Mouse (Mus musculus) frontal cortex, adult 2 months (tissue): Measurements from ENCODE around the gene Polr1e. TPM values are rescaled to one million over a fixed set of nuclear protein-coding genes. Genes with fewer than 3 reads are reported as not detected.
"Not testable (repeated sequence)": the region's sequence is repeated elsewhere in the genome, so short reads cannot be mapped to it uniquely, and the experiment has no call there.

Source experiments
- DNase-seq, 2 experiments: peaks; one replicate each; pipeline ENCODE4 v3.0.0; 2022; ENCODE audit warnings: low spot score in 1 of 2; ENCODE audit errors: extremely low spot score in 1 of 2
- polyA plus RNA-seq: library from polyadenylated mRNA; depleted of rRNA; stranded (reverse); fragments of >200 nt; gene quantifications from 2 replicates; pipeline ENCODE4 v1.2.3, GENCODE M21; 2012

The Polr1e gene
- polyA plus RNA-seq, 1 experiment = 13.6 TPM

DNA sequence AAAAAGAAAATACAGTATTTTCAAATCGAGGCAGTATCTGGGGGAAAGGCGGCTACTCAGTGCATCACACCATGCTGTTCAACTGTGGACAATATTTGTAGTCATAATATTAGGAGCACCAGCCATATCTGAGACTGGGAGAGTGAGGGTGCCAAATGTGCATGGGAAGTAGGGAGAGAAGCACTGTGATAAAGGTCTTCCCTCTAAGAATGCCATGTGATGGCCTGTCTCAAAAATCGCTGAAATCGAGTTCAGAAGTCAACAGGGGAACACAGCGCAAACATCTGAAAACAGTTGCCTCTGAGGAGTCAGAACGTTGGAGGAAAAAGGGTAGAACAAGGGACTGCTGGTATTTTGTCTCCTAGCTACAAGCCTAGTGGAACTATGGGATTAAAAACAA lies 18.4 kb upstream of the Polr1e start:
- no peak for DNase-seq

GRCm38 (mm10) chr4:45005452-45005851 lies 12.9 kb upstream of the Polr1e start:
- DNase-seq = no peak

DNA sequence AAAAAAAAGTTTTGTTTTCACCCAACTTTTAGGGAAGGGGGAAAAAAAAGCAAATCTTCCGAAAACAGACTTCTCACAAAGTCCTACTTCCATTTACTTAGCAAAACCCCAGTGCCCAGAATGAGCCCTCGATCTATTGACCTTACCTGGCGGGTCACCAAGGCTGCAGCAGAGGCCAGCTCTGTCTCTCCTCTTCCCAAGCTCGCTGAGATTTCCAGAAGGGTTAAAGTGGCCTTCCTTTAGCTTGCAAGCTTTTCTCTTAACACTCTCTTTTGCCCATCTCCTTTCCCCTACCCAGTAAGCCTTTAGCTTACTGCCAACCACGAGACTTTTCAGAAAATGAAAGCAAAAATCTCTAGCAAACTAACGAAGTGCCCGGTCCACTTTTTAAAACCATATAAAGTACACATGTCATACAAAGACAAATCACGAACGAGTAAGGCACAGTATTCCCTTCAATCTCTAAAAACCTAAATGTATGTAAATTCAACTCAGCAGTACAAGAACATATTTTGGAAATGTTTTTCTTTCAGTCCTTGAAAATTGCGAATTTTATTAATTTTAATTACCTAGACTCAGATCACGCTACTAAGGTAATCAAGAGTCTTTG lies 7.5 kb upstream of the Polr1e start:
- no peak for DNase-seq

DNA sequence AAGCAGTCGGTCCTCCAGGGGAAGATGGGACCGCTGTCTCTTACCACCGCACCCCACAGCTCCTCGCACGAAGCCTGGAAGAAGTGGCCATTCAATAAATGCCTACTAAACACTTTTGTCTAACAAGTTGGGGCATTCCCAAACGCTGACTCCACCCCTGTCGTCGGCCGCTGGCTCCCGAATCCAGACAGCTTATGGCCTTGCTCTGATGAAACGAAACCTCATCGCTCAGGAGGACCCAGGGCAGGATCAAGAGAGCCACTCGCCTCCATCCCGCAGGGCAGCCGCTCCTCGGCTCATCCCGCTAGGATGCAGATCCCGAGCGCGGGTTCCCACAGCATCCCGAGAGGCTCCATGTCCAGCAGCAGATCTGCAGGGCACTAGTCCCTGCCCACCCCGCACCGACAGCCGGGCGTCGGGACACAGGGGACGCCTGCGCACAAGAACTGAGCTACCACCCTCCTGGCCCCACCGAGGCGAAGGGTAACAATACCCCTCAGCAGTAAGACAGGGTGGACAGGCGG lies 6.7 kb upstream of the Polr1e start:
- peak; percentile 27 to 42 for DNase-seq

- peak; percentile 100 for DNase-seq
Observed at GRCm38 (mm10) chr4:45012105-45012975, 6.0 kb upstream of the Polr1e start, which contains the start of gene Zbtb5. Gene Zbtb5, minus strand, starts transcription at chr4:45012412.

GRCm38 (mm10) chr4:45013031-45013431 lies 5.4 kb upstream of the Polr1e start:
- DNase-seq = no peak

- DNase-seq = no peak
Observed at GRCm38 (mm10) chr4:45013537-45013936, 4.8 kb upstream of the Polr1e start.

- DNase-seq = peak; percentile 43 to 89
Observed at GRCm38 (mm10) chr4:45015615-45016014, 2.8 kb upstream of the Polr1e start.

- DNase-seq = no peak
Observed at GRCm38 (mm10) chr4:45019009-45019408, 626 bp downstream of the Polr1e start.

DNA sequence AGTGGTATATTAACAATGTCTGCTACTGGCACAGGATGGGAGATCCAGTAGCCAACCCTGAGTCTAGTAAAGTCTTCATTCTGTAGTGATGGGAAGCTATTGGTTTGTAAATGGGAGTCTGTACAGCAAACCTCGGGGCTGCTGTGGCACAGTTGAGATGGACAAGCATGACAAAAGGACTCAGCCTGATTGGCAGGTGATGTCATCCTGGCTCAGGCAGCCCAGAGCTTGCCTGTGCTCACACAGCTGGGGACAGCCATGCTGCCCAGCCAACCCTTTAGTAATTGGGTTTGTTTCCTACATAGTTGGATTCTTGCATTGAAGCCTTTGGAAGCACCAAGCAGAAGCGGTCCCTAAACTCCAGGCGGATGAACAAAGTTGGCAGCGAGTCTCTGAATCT lies 8.1 kb downstream of the Polr1e start:
- DNase-seq = no peak

GRCm38 (mm10) chr4:45032586-45032985 lies 14.2 kb downstream of the Polr1e start:
- DNase-seq = no peak

DNA sequence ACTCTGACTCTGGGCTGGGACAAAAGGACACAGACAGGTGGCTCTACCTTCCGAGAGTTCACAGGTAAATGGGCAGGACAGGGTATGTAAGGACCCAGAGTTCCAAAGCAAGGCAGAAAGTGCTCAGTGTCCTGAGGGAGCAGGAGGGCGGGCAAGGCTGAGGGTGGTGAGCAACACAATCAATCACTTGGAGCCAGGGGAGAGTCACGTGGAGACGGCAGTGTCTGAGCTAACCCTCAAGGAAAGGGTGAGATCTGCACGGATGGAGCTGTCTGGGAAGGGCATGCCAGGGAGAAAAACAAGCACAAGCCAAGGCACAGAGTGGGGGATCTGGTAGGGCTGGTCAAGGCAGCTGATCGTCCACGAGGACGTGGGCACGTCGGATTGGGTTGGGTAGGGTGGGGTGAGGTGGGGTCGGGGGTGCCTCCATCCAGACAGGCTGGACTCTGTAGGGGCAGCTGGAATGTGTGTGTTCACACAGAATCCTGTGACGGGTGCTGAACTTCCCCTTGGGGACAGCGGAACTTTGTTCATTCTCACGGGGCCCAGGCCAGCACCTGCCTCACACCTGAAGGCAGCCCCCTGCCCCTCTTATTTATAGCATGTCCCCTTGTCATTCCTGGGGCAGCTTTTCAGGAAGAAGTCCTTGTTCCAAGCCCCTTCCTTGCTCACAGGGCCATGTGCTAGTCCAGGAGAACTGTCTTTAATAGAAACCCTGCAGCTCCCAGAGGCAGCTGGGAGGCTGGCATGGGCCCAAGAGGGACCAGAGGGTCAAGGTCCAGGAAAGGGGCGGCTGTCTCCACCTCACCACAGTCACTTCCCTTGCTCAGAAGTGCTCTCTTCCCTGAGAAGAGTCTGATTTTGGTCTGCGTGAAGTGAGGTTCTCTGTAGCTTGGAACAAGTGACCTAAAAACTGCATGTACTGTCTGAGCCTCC lies 16.6 kb downstream of the Polr1e start:
- DNase-seq = no peak

DNA sequence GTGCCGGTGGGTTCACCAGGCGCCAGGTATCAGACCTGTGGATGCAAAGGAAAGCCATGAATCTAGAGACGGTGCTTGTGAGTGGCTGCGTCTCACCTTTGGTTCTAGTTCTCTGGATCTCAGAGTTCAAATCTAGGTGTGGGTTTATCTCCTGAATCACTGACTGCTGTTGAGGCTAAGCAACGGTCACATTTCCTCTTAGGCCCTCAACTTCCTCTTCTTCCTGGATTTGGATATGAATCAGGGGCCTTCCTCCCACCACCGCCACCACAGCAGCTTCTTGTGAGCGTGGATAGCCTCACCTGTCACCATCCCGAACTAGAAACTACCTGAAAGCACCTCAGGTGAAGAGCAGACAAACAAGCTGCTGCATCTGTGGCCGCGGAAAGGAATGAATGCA lies 17.7 kb downstream of the Polr1e start:
- DNase-seq = no peak

DNA sequence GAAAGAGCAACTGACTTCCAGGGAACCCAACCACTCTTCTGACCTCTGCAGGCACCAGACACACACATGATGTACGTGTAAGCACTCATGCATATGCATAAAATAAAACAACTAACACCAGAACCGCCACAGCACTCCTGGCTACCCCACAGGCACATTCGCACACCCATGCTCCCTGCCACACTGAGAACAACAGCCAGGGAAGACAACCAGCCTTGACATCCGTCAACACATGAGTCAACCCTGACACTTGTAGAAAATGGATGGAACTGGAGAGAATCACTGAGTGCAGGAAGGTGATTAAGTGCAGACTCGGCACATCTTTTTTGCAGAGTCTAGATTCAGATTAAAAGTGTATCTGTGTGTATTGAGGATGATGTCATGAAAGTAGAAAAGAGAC lies 18.2 kb downstream of the Polr1e start:
- DNase-seq = no peak

DNA sequence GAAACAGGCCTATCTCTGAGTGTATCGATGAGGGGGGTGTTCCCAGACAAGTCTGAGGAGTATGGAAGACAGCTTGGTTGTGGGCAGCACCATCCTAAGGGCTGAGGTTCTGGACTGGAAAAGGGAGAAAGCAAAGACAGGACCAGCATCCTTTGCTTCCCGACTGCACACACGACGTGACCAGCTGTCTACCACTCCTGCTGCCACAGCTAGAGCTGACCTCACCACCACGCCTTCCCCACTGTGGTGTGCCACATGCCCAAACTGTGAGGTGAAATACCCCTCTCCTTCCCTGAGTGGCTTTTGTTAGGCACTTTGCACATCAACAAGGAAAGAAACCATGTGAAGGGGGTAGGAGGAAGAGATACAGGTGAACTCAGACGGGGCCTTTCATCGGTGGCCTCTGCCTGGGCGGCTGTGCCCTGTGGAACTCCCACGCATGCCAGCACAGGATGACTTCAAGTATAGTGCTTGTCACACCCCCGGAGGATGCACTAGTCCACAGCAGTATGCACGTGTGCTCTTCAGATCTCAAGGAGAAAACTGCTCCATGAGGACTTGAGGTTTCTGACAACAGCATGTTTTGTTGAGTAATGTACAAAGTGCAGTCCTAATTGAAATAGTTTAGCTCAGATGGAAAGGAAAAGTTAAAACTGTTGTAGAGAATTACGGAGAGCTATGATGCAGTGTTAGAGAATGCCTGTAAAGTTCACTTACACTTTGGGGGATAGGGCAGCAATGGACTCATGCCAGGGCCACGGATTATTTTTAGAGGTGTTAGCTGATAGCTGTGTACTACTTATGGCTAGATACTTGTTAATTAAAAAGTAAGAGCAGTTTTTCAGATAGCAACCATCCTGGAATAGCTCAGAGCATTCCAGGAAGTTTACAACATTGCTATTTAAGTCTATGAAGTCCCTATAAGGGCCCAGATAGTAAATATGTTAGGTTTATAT lies 19.4 kb downstream of the Polr1e start:
- no peak for DNase-seq

GRCm38 (mm10) chr4:45038879-45039278 lies 20.5 kb downstream of the Polr1e start:
- not testable (repeated sequence) for DNase-seq

GRCm38 (mm10) chr4:45039546-45039945 lies 21.2 kb downstream of the Polr1e start:
- not testable (repeated sequence) for DNase-seq

DNA sequence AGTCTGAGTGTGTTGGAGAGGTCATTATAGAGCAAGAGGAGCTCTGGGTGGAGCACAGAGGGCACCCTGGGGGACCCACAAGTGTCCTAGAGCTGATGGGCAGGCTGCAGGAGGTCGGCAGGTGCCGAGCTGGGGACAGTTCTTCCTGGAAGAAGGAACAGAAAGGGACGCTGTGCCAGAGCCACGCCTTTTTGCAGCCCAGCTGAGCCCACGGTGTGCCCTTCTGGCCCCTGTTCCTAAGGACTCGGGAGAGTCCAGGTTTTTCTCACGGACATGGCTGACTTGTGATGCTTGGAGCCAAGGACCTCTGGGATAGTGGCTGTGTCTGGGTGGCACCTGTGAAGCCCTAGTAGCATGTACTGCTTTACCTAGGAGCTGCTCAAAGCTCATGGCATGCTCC lies 22.4 kb downstream of the Polr1e start:
- no peak for DNase-seq

- no peak for DNase-seq
Observed at GRCm38 (mm10) chr4:45046679-45047078, 28.3 kb downstream of the Polr1e start.
